Mouse (Mus musculus): ENCODE measurements around the gene Dpp6. TPM values are rescaled to one million over a fixed set of nuclear protein-coding genes. Genes with fewer than 3 reads are reported as not detected.
"Not testable (repeated sequence)": the region's sequence is repeated elsewhere in the genome, so short reads cannot be mapped to it uniquely, and the experiment has no call there.

Gene Dpp6
- total RNA-seq, 2 experiments from 2014 or later, result 0.10 to 0.11 TPM

DNA sequence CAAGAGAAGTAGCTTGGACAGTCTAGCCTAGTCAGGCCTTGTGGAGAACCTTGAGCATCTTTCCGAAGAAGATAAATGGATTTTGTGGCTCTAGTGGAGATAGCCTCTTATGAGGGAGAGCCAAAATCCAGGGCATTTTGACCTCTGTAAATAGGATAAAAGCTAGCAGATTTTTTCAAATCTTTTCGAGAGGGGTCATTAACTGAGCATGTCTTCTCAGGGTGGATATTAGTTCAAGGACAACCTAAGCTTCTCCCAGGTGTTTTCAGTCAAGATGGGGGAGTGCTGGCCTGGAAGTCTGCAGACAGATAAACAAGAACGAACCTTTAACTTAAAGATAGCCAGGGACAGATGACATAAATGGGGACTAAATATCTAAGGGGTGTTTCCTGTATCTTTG, 581.4 kb downstream of the Dpp6 start:
- DNase-seq, result no peak

DNA sequence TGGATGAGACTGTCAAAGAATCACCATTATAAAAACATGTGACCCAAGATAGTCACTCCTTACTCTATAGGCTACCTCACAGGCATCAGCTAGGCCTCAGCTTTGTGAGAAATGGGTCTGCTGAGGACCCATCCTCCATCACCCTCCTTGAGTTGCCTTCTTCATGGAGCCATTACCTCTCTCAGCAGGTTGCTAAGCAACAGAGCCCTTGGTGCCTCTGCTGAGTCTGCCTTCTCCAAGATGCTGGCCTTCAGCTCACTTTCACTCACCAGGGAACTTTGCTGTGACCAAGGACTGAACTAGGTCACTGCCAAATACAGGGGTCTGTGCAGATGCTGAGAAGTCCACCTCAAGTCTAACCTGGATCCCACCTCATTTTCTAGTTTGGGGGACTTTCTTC, 582.1 kb downstream of the Dpp6 start:
- no peak for DNase-seq

DNA sequence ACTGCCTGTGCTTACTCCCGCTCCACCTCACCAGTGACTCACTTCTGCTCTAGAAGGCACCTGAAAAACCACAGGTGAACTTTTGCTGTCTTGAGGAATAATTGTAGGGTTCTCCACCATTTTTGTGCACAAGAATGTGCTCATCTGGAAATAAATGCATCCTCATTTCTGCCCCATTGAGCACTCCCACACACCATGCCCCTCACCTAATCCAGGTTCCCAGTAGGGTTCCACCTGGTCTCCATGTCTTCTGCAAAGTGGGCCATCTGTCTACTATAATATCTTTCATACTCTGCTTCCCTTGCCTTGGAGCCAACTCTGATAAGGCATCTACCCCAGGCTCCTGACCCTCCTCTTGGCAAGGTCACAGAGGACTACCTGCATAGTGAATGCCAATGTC, 585.6 kb downstream of the Dpp6 start:
- no peak for DNase-seq

DNA sequence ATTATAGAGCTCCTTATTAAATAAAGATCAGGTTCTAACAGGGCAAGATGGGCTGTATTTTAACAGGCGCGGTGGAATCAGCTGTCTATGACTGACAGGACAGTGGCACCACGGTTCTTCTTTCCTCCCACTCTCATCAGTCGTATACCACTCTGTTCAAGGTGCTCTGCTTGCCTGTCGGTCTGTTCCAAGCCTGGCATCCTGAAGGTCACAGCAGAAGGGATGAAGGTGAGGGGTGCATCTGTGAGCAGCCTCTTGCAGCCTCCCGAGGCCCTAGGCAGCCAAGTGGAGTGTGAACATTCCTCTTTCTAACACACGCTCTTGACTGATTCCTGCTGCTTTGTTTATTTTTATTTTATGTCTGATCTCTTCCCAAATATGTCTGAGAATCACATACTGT, 591.9 kb downstream of the Dpp6 start:
- no peak for DNase-seq

DNA sequence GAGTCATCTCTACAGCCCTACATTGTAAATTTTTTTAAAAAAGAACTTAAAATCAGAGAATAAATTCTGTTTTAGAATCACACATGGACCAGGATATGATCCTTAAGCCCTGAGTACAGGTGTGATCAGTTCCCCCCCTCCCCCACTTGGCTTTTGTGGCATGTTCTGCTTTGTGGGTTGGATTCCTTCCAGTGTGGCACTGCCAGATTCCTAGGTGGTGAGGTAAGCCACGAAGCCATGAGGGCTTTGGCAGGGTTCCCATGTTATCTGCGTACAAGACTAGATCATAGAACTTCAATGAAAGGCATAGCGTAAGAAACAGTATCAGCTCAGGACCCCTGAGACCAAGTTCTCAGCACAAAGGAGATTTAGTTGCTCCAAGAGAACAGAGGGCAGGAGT, 596.0 kb downstream of the Dpp6 start:
- DNase-seq, result peak; percentile 44

DNA sequence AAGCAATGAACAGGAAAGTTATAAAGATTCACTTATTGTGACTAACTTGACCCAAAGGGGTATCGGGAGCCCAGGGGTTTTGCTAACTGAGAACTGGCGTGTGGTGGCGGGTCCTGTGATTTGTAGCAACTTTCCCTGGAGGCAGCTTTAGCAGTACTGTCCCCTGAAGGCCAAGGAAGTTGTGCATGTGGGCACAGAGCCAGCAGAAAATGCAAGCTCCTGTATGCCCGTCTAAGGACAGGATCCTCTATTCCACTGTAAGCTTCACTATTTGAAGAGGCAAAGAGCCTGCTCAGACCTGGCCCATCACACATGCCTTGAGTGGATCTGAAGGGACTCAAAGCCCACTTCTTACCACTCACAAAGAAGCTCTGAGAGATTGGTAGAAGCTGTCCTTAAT, 598.5 kb downstream of the Dpp6 start:
- DNase-seq, result no peak

DNA sequence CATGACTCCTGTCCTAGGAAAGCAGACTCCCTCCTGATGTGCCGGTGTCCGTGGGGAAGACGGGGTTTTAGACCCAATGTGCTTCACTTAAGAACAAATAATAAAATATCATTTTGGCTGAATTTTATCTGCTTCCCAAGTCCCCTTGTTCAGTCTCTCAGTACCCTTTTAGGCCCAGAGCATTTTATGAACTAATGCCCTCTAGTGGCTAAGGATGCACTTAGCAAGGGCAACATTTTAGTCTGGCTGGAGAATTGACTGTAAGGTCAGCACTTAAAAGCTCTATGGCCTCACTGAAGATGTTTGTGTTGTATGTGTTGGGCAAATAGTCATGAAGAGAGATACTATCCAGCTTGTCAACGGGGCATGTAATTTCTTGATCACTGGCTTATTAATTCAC, 599.6 kb downstream of the Dpp6 start:
- peak; percentile 5 for DNase-seq

DNA sequence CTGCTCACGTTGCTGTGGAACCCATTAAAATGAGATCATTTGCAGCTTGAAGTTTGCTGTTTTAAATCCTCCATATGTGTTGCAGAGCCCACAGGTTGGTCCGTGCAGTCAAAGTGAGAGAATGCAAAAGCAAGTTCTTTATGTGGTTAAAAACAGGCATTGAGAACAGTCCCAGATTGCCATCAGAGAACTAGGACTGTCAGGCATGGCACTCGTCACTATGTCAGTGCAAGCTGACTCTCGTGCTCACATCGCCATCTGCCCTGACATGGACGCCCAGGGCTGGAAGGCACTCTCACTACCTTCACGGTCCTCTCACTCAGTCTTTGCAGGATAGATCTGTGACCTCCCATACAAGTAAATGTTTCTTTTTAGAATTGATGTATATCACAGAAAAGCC, 600.4 kb downstream of the Dpp6 start:
- no peak for DNase-seq

DNA sequence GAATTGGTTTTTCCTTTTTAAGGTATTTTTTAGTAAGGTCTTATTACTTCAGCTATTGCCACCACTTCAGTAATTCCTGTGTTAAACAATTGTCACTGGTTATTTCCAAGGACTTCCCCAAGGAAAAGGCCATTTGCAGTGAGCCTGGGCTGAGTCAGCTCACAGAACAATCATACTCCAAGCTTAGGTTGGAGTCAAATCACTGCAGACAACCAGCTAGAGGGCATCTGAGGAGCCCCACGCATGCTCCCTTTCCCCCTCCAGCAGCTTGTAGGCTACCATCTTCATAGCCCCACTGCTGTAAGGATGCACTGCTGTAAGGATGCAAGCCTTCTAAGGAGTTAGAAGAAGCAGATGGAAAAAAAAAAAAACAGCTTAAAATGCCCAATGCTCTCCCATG, 601.9 kb downstream of the Dpp6 start:
- no peak for DNase-seq

DNA sequence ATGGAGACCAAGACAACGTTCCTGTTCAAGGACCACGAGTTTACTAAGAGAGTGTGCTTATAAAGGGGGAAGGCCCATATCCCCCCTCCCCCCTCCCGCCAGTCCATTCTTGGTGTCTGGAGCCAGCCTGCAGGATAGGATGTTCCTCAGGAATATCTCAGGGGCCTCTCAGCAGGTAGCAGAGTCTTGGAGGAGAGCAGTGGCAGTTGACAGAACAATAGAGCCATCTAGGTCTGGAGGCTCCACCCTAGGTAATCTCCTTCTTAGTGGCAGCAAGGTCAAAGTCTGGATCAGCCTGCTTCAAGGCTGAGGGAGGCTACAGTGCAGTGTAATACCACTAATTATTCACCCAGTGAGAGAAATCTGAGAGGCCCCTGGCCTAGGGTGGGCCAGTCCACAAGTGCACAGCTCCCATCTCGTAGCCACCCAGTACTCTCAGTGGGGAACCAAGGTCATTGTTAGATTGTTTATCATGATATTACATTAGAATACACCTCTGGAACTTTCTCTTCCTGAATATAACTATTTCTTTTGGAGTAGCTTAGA, 604.2 kb downstream of the Dpp6 start:
- DNase-seq, result no peak

DNA sequence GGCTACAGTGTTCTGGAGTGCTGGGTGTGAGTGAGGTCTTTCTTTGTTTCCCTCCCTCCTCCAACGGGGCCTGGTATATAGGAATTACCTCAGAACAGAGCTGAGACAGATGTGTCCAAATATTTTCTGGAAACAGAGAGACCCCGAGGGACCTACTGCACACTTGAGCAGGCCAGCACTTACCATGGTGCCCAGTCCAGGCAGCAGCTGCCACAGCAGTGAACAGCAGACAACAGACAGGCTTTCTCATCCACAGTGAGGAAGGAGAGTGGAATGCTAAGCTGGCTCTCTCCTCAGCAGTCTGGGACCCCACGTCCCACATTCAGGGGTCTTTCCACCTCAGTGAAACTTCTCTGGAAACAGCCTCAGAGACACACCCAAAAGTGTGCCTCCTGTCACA, 606.8 kb downstream of the Dpp6 start:
- no peak for DNase-seq

DNA sequence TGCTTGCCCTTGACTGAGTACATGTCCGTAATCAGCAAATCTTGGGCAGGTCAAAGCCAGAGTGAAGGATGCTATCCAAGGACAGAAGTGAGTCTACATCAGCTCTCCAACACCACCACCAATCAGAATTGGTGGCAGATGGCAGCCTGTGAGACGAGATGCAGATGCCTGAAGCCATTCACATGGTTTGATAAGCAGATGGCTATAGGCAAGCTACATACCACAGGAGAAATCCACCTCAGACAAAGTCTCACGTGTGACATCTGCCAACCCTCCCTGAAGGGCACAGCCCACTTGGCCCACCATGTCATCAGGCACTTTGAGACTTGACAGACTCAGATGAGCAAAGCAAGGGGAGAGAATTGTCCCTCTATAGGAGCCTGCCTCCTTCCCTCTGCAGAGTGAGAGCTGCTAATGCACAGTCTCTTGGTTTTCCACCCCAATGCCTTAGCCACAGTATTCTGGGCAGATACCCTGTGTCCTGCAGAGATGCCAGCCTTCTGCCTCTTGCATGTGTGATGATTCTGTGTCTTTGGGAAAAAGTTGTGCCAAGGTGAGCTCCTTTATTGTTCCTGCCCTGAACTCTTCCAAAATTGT, 607.6 kb downstream of the Dpp6 start:
- no peak for DNase-seq

DNA sequence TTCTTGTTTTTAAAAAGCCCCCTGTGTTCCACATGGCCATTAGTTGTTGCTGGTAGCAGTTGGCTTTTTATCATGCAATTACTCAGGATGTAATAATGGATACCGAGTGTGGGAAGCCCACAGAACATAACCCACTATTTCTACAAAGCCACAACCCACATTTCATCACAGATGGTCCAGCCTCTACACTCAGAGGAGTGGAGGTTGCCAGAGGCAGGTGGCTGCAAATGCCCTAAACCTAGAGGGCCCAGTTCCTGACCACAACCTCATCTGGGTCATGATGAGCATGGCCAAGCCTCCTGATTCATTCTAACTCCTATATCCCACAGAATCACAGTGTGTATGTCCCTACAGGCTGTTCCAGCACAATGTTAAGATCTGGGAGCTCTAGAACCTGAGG, 609.2 kb downstream of the Dpp6 start:
- no peak for DNase-seq

DNA sequence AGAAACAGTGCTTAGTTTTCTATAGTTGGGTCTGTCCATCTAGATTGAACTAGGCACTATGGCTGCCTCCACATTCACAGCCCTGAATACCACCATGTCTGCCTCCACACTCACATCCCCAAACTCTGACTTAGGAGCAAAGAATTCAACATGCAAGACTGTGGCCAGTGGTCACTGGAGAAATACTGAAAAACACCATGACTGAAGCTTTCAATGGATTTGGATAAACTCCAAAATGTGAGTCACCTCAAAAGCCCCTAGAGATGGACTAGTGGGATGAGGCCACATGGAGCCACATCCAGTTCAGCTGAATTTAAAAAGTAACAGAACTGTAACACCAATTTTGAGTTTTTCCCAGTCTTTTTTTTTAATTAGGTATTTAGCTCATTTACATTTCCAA, 616.6 kb downstream of the Dpp6 start:
- no peak for DNase-seq

DNA sequence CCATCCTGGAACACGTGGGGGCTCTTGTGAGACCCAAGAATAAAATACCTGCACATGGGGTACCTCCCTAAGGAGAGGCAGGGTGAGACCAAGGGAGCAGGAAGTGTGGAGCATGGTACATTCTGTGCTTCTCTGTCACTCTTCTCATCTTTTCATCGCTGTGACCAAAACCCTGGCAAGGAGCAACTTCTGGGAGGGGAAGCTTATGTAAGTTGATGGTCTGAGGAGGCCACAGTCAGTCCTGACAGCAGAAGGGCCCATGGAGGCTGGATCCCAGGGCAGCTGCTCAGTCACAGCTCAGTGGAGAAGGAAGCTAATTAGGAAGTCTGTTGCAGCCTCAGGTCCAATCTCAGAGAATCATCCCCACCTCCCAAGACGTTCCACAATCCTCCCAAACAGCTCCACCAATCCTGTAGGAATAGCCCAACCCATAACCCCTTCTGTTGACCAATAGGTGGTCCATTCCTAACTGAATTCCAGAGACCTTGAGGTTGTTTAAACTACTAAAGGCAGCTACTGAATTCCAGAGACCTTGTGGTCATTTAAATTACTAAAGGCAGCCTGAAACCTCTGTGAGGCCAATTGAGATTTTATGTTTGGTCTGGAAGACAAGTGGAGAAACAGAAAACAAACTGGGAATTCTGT, 636.3 kb downstream of the Dpp6 start:
- no peak for DNase-seq

DNA sequence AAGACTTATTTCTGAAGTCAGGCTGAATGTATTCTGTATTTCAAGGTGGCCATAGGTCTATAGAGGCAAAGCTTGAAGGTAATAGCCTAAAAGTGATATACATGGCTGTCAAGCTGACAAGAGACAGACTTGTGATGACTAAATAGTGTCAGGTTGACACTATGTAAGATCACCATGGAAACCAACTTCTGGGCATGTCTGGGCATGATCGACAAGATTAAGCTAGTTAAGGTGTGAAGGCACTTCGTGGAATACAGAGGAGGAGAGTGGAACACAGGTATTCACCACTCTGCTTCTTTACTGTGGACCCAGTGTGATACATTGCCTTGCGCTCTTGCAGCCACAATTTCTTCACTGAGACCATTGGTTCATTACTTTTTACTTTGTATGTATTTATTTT, 637.4 kb downstream of the Dpp6 start:
- DNase-seq, result no peak

DNA sequence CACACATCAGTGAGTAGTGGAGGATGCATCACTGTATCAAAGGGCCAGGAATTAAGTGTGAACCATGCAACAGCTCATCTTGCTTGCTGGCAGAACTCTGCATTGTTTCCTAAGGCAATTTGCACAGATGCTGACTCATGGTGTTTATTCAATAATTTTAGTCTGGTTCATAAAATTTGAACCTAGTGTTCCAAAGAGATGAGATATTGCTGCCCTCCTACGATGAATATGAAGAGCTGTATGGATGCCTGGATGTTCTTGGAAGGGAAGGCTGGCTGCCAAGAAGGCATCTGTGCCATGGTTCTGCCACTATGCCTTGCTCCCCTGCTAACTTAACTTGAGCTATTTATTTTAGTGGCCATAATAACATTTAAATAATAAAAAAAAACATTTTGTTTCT, 640.0 kb downstream of the Dpp6 start:
- no peak for DNase-seq

DNA sequence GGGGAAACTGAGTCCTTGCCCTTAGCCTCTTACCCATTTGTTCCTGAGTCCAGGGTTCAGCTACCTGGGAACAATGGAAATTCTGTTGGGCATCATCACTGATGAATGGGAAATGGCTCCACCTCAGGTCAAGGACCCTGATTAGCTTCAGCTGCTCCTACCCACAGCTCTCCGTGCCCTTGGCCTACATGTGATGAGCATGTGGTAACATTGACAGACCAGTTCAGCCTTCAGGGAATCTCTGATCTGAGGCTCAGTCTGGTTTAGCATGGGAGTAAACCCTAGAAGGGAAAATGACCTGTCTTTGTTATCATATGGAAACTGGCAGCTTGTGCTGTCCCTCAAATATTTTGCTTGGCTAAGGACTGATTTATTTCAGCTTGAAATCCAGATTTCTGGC, 640.7 kb downstream of the Dpp6 start:
- no peak for DNase-seq

DNA sequence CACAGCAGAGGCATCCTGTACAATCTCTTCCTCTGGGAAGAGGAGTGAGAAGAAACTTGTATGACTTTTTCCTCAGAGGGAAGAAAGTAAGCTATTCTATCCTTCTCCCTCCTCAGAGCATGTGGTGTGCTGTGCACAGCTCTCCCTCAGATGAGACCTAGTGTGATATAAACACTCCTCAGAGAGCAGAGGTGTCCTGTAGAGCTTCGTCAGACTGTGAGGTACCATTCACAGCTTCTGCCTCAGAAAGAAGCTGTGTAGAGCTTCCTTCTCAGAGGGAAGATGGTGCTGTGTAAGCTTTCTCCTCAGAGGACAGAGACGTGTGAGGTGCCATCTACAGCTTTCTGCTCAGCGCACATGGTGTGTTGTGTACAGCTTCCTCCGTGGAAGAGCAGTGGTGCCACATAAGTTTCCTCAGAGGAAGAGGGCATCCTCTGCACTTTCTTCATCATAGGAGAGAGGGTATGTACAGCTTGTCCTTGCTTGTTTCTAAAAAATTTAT, 658.0 kb downstream of the Dpp6 start:
- no peak for DNase-seq

DNA sequence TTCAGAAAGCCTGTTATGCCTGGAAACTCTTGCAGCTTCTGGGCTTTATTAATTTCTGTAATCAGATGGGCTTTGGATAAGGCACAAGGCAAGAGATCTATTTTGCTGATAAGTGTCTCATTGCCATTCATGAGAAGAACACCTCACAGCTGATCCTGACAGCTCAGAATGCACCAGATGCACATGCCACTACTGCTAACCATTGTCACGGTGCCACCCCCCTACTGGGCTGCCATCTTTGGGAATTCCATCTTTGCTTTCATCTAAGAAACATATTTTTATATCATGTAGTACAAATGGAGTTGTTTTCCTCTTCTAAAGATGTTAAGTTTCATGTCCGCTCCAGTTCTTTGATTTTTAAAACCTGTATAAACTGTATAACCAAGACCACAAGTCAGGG, 664.7 kb downstream of the Dpp6 start:
- no peak for DNase-seq

DNA sequence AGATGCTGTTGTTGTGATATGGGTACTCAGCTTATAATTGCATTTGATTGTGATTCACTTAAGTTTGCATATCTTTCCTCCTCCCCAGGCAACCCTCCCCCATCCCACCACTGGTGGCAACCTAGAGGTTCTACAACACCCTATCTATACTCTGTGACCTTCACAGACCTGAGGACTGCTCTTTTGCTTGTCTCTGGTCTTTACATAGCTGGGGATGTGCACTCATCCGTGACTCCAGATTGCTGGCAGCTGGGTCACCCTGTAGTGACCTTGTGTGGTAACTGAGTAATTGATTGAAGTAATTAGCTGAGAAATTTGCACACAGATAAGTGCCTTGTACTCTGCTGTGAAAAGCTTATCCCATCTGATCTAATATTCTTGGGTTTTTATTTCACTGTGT, 669.1 kb downstream of the Dpp6 start:
- DNase-seq, result no peak

DNA sequence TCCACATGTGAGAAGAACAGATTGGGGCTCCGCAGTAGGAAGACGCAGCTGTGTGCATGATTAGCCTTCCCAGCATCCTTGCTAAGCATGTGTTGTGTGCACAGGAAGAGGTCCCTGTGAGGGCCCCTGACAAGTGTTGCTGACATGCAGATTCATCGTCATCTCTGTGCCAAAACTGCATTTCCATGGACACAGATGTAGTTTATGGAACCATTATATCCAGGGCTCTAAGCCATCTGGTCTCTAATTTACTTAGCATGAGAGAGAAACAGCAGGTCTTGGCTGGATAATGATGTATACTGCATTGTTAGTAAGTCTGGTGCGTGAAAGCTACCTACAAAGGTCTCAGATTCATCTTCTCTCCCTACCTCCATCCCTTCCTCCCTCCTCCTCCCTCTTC, 673.9 kb downstream of the Dpp6 start:
- DNase-seq, result no peak

DNA sequence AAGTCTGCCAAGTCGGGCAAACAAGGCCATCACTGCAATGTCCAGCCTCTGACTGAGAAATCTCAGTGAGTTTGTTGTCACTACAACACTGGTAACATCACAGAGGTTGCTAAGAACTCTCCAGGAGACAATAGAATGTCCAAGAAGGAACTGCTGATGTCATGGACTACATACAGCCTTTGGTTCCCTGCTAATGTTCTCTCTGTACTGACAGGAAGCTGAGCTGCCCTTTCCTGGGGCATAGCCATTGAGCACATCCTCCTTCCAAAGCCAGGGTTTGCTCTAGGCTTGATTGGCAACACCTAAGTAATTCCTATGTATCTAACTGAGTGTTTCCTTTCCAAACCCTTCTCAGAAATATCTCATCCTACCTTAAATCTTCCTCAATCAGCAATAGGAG, 684.3 kb downstream of the Dpp6 start, which contains the start of gene Speer4b:
Gene Speer4b, minus strand, starts transcription at position 101 of the 400 bp plus-strand sequence.
- not testable (repeated sequence) for DNase-seq

DNA sequence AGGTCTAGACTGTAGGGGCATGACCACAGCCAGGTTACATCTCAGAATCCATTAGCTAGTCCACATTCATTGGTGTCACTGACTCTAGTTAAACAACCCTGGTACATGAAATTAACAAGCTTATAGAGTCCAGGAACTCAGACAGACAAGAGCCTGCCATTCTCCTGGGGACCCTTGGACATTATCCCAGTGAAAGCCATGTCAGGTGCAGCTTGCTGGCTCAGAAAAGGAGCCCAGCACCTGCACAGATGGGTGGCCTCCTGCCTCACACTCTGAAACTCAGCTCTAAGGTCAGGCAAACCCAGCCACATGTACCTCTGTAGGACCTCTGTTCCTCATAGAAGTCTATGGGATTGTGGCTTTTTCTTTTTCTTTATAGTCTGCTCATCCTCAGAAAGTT, 701.7 kb downstream of the Dpp6 start:
- no peak for DNase-seq
